Mouse (Mus musculus) limb, embryonic 11.5 days (tissue): ENCODE measurements around the gene Psmb8. TPM values are rescaled to one million over a fixed set of nuclear protein-coding genes. Genes with fewer than 3 reads are reported as not detected.

Source experiments
- polyA plus RNA-seq: library from polyadenylated mRNA; unstranded; fragments of >200 nt; fragmentation: Nextera tagmentation; extraction: Ambion mirVana; gene quantifications from 2 replicates; pipeline ENCODE4 v1.2.1, GENCODE M21; 2014

Psmb8 gene
- polyA plus RNA-seq, 1 experiment from 2014 or later: 1.7 TPM

Other genes starting within 250 kb of the Psmb8 start
- gene B3galt4, start 246.2 kb upstream of the Psmb8 start, polyA plus RNA-seq: 2.6 and 3.0 TPM in 2 replicates
- gene Vps52, start 241.9 kb upstream of the Psmb8 start, polyA plus RNA-seq: 35.6 and 37.1 TPM in 2 replicates
- 1,618 and 1,641 TPM in 2 replicates for gene Rps18, start 241.7 kb upstream of the Psmb8 start, polyA plus RNA-seq
- 4.2 and 5.3 TPM in 2 replicates for gene H2-K1, start 197.4 kb upstream of the Psmb8 start, polyA plus RNA-seq
- 3.8 and 5.6 TPM in 2 replicates for gene Ring1, start 173.0 kb upstream of the Psmb8 start, polyA plus RNA-seq
- 34.9 and 37.7 TPM in 2 replicates for gene H2-Ke6, start 169.7 kb upstream of the Psmb8 start, polyA plus RNA-seq
- 85.6 and 94.1 TPM in 2 replicates for gene Slc39a7, start 166.0 kb upstream of the Psmb8 start, polyA plus RNA-seq
- 20.5 and 24.0 TPM in 2 replicates for gene Rxrb, start 165.9 kb upstream of the Psmb8 start, polyA plus RNA-seq
- 2.6 and 5.0 TPM in 2 replicates for gene Col11a2, start 158.3 kb upstream of the Psmb8 start, polyA plus RNA-seq
- 0.55 and 1.2 TPM in 2 replicates for gene H2-Oa, start 105.4 kb upstream of the Psmb8 start, polyA plus RNA-seq
- 7.5 and 9.1 TPM in 2 replicates for gene H2-DMa, start 78.2 kb upstream of the Psmb8 start, polyA plus RNA-seq
- 141 and 152 TPM in 2 replicates for gene Brd2, start 75.1 kb upstream of the Psmb8 start, polyA plus RNA-seq
- gene H2-DMb2, start 54.4 kb upstream of the Psmb8 start, polyA plus RNA-seq: 0.23 TPM in 1 of 2 replicates, not detected in the other
- gene H2-DMb1, start 44.6 kb upstream of the Psmb8 start, polyA plus RNA-seq: 0.45 and 0.61 TPM in 2 replicates
- 2.4 and 3.1 TPM in 2 replicates for gene Tap1, start 10.2 kb upstream of the Psmb8 start, polyA plus RNA-seq
- gene Psmb9, start 10.0 kb upstream of the Psmb8 start, polyA plus RNA-seq: 0.45 and 2.2 TPM in 2 replicates
- gene Tap2, start 5.8 kb downstream of the Psmb8 start, polyA plus RNA-seq: 0.55 and 1.1 TPM in 2 replicates
- not detected in 2 replicates for gene H2-Ob, start 41.2 kb downstream of the Psmb8 start, polyA plus RNA-seq
- gene H2-Ab1, start 60.0 kb downstream of the Psmb8 start, polyA plus RNA-seq: 3.7 and 4.5 TPM in 2 replicates
- gene H2-Aa, start 90.1 kb downstream of the Psmb8 start, polyA plus RNA-seq: not detected in 2 replicates
- gene H2-Eb1, start 108.1 kb downstream of the Psmb8 start, polyA plus RNA-seq: 1.1 and 2.1 TPM in 2 replicates
- gene H2-Eb2, start 127.9 kb downstream of the Psmb8 start, polyA plus RNA-seq: 0.07 and 0.10 TPM in 2 replicates
- not detected in 2 replicates for gene Btnl2, start 157.1 kb downstream of the Psmb8 start, polyA plus RNA-seq
- not detected in 2 replicates for gene Btnl1, start 179.4 kb downstream of the Psmb8 start, polyA plus RNA-seq
- 0.70 and 0.73 TPM in 2 replicates for gene BC051142, start 201.1 kb downstream of the Psmb8 start, polyA plus RNA-seq